Mouse (Mus musculus): ENCODE measurements around the gene Slitrk2.

The Slitrk2 gene

GRCm38 (mm10) chrX:66648911-66649620, at the start of gene Slitrk2:
Gene Slitrk2, plus strand, starts transcription at chrX:66649318.
- DNase-seq (ENCODE audit: low spot score in 2 of 2): no peak

GRCm38 (mm10) chrX:66605490-66605889, 43.6 kb upstream of the Slitrk2 start:
- DNase-seq (ENCODE audit: low spot score in 2 of 2): no peak

- no peak for DNase-seq (ENCODE audit: low spot score in 2 of 2)
Observed at GRCm38 (mm10) chrX:66652455-66653144, 3.5 kb downstream of the Slitrk2 start.

GRCm38 (mm10) chrX:66657365-66657764, 8.2 kb downstream of the Slitrk2 start:
- DNase-seq (ENCODE audit: low spot score in 2 of 2): no peak

DNA sequence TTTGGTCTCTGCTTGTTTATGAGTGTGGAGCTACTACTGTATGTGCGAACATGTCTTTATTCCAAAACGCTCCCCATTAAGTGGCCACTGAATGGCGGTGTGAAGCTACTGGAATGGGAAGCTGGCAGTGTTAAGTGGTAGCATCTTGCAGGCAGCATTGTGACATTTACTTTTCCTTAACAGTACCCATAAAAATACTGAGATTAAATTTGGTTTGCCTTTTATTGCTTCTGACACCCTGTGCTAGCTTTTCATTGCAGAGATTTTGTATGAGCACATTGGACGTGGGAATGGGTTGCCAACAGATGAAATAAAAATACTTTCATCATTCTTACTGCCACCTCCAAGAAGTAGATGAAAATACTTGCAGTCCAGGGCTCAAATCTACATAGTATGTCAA, 27.8 kb downstream of the Slitrk2 start:
- DNase-seq (ENCODE audit: low spot score in 2 of 2): no peak

DNA sequence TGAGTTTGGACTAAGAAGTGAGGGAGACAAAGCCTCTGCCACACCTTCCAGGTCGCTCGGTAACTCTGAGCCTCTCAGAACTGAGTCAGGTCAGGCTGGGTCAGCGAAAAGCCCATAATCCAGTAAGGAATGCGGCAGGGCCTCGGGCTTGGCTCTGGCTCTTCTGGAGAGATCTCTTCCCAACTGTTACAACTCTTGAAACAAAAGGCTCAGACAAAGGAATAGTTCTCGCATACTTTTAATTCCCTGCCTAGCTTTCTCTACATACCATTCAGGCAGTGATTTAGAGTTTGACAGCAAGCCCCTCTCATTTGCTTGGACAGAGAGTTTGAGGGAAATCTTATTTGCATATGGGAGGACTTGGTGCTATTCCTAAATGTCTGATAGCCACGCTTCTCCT, 29.5 kb downstream of the Slitrk2 start:
- no peak for DNase-seq (ENCODE audit: low spot score in 2 of 2)
